Comparison of ENCODE assay signal across 19 mouse cellular contexts in genomic region chr2:61361394-61361793, GRCm38 (mm10).
"Had no signal": no experiment of that assay in that cellular context is flagged by ENCODE, and none has a peak within 500 bp of the region (broad histone marks: within the 10 kb centered on the region; RNA-seq: fewer than 3 reads in every experiment).

No protein-coding gene starts in this region.

- H3K4me3 ChIP-seq: midbrain, embryonic 10.5 days; midbrain, embryonic 12.5 days; myocyte; neural tube, embryonic 13.5 days; neural tube, embryonic 15.5 days had no signal

- H3K27me3 ChIP-seq: midbrain, embryonic 12.5 days; neural tube, embryonic 13.5 days; neural tube, embryonic 15.5 days had no signal

- H3K27ac ChIP-seq: midbrain, embryonic 10.5 days; midbrain, embryonic 12.5 days; neural tube, embryonic 13.5 days; neural tube, embryonic 15.5 days had no signal

- H3K4me2 ChIP-seq: lung, embryonic 14.5 days; midbrain, embryonic 12.5 days; neural tube, embryonic 13.5 days; neural tube, embryonic 15.5 days had no signal

- DNase-seq: lung, adult 18-20 months; lung, embryonic 14.5 days; lung, postnatal 10 days; lung, postnatal 4 days; midbrain, embryonic 14.5 days; retina, postnatal 1 day; right cerebral cortex, adult 18-20 months; right cerebral cortex, postnatal 25 days; right cerebral cortex, postnatal 4 days; spleen, adult 18-20 months; thymus, adult 18-20 months; thymus, postnatal 14 days; thymus, postnatal 36 days had no signal

- H3K9me3 ChIP-seq: midbrain, embryonic 10.5 days; midbrain, embryonic 12.5 days; neural tube, embryonic 13.5 days; neural tube, embryonic 15.5 days had no signal

- H3K4me1 ChIP-seq: midbrain, embryonic 10.5 days; midbrain, embryonic 12.5 days; neural tube, embryonic 13.5 days; neural tube, embryonic 15.5 days had no signal

- ATAC-seq: midbrain, embryonic 16.5 days had no signal

- H3K9ac ChIP-seq: lung, embryonic 14.5 days; midbrain, embryonic 12.5 days; neural tube, embryonic 13.5 days; neural tube, embryonic 15.5 days had no signal

- H3K36me3 ChIP-seq: midbrain, embryonic 10.5 days; midbrain, embryonic 12.5 days; neural tube, embryonic 13.5 days; neural tube, embryonic 15.5 days had no signal
